Mouse (Mus musculus): ENCODE data around the gene Nampt. TPM values are rescaled to one million over a fixed set of nuclear protein-coding genes. Genes with fewer than 3 reads are reported as not detected.
"Not testable (repeated sequence)": the region's sequence is repeated elsewhere in the genome, so short reads cannot be mapped to it uniquely, and the experiment has no call there.

The Nampt gene
- total RNA-seq, 2 experiments from 2014 or later = 25.6 to 28.0 TPM

DNA sequence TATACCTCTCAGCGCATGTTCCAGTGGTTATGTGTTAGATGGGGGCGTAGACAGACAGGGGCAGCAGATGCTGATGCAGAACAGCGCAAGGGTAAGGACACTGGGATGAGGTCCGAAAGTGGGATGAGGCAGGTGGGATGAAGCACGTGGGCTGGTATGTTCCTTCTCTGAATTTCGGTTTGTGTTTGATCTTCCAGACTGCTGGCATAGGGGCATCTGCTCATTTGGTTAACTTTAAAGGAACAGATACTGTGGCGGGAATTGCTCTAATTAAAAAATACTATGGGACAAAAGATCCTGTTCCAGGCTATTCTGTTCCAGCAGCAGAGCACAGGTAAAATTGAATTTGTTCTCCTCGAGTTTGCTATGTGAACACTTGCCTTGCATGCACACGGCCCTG, 19.6 kb downstream of the Nampt start:
- DNase-seq (ENCODE audit: low spot score in 2 of 2) = no peak

GRCm38 (mm10) chr12:32841442-32841900, 22.1 kb downstream of the Nampt start:
- no peak for DNase-seq (ENCODE audit: low spot score in 2 of 2)

DNA sequence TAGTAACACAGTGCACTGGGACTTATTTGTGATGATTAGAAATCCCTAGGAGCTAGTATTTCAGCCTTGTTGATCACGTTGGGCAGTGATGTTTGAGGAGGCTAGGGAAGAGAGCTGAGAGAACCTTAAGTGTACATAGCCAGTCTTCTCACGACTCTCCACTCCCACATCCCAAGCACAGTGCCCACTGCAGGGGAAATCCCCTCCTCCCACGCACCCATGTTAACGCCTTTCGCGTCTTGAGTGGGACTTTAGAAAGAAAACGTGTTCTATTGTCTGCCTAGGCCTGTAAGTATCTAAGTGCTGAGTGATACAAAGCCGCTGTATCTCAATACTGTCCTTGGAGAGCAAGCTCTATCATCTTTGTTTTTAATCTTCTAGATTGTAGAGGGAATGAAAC, 27.0 kb downstream of the Nampt start:
- no peak for DNase-seq (ENCODE audit: low spot score in 2 of 2)

DNA sequence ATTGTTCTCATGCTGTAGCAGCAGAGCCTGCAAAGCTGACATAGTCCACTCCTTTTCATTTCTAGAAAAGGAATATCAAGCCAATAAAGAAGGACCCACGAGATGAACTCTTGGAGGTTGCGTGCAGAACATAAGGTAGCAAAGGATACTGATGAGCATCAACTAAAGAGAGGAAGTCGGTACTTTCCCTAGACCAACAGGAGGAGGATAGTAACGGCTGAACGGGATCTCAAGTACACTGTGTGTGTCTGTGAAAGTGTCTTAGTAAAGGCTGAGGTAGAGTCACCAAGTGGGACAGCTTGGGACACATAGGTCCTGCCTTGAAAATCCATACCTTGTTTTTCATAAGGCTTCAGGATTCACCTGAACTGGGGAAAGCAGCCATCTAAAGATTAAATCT, 34.4 kb downstream of the Nampt start:
- DNase-seq (ENCODE audit: low spot score in 2 of 2) = no peak

DNA sequence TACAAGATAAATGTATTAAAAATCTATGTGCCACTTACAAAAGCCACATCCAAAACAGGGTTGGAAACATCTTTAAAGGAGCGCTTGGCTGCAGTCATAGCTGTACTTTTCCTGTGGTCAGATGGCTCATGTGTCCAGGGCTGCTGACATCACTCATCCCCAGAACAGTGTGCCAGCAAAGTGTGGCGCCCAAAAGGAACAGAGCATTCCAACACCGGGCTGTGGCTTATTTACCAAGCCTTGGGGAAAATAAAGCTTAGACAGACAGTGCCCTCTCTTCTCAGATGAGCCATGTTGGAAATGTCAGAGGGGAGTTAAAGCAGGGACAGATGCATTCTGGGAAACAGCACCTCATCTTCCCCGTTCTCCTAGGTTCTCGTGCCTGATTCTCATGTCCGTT, 35.5 kb downstream of the Nampt start:
- DNase-seq (ENCODE audit: low spot score in 2 of 2) = no peak

- no peak for DNase-seq (ENCODE audit: low spot score in 2 of 2)
These were observed 36.1 kb downstream of the Nampt start for GRCm38 (mm10) chr12:32855398-32855797.

- DNase-seq (ENCODE audit: low spot score in 2 of 2) = no peak
These were observed 37.6 kb downstream of the Nampt start for GRCm38 (mm10) chr12:32856707-32857511.

- DNase-seq (ENCODE audit: low spot score in 2 of 2) = no peak
These were observed 39.1 kb downstream of the Nampt start for GRCm38 (mm10) chr12:32858444-32858843.

DNA sequence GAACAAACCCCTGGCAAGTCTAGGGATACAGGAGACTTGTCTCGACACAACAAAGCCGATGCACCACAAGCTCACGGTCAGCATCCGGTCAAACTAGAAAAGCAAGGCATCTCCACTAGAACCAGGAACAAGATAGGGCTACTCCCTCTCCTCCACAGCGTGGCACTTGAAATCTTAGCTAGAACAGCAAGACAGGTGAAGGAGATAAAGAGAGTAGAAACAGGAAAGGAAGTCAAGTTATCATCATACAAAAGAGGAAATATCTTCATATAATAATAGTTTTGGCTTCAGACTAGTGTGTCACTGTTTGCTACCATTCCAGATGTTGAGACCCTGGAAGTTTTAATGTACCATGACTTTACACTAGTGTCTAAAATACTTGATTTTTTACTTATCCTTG, 41.5 kb downstream of the Nampt start:
- DNase-seq (ENCODE audit: low spot score in 2 of 2) = no peak

GRCm38 (mm10) chr12:32870815-32871214, 51.5 kb downstream of the Nampt start:
- DNase-seq (ENCODE audit: low spot score in 2 of 2) = no peak

GRCm38 (mm10) chr12:32877500-32877899, 58.2 kb downstream of the Nampt start:
- DNase-seq (ENCODE audit: low spot score in 2 of 2) = no peak

DNA sequence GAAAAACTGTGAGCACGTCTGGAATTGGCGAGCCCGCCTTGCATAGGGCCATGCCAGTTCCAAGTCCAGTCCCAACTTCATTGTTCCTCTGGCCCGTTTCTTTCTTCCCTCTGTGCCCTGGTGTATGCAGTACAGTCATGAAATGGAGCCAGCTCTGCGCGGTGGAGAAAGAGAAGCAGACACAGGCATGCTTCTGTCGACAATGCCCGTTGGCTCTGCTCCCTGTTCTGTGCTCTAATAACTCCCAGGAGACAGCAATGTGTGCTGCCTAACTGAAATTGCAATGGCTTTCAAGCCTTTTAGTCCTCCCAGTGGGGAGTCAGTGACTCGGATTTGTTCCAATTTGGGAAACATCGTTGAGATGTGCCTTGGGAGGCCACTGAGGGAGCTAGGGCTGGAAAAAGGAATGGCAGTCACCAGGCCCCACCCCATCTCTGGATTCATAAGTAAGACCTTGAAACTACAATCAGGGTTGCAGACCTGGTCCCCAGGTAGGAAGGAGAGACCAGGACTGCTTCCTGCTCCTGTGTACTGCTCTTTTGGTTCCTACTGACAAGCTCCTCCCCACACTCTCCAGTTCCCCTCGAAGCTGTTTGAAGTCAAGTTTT, 58.7 kb downstream of the Nampt start:
- no peak for DNase-seq (ENCODE audit: low spot score in 2 of 2)

DNA sequence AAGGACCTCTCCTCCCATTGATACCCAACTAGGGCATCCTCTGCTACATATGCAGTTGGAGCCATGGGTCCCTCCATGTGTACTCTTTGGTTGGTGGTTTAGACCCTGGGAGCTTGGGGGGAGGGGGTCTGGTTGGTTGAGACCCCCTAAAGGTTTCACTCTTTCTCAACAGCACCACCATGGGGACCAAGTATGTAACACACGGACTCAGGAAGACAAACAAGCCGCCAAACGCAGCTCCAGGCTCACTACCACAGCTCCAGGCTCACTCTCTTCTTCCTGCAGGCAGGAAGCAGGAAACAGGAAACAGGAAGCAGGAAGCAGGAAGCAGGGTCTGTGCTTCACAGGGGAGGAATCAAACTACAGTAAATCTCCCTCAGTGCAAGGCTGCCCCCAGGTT, 60.0 kb downstream of the Nampt start:
- DNase-seq (ENCODE audit: low spot score in 2 of 2) = no peak

GRCm38 (mm10) chr12:32884356-32884755, 65.0 kb downstream of the Nampt start:
- no peak for DNase-seq (ENCODE audit: low spot score in 2 of 2)

- DNase-seq (ENCODE audit: low spot score in 2 of 2) = no peak
These were observed 65.7 kb downstream of the Nampt start for GRCm38 (mm10) chr12:32885041-32885440.

GRCm38 (mm10) chr12:32886353-32886752, 67.0 kb downstream of the Nampt start:
- DNase-seq (ENCODE audit: low spot score in 2 of 2) = no peak

- DNase-seq (ENCODE audit: low spot score in 2 of 2) = no peak
These were observed 68.9 kb downstream of the Nampt start for GRCm38 (mm10) chr12:32888226-32888625.

DNA sequence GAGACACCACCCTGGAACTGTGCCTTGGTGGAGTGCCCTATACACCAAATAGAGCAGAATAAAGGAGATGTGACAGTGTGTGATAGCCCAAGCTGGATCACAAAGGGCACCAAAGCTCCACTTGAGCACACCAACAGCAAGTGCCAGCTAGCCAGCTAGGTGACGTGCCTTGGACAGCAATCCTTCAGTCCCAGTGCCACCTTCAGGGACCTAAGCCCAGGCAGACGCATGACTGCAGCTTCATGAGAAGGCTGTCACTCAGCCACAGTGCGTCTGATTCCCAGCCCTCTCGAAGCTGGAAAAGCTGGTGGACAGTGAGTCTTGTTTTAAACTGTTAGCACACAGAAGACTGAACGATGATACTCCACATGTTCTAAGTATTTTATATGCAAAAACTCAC, 70.5 kb downstream of the Nampt start:
- no peak for DNase-seq (ENCODE audit: low spot score in 2 of 2)

GRCm38 (mm10) chr12:32890455-32890854, 71.1 kb downstream of the Nampt start:
- no peak for DNase-seq (ENCODE audit: low spot score in 2 of 2)

- DNase-seq (ENCODE audit: low spot score in 2 of 2) = not testable (repeated sequence)
These were observed 71.9 kb downstream of the Nampt start for GRCm38 (mm10) chr12:32891271-32891670.

- no peak for DNase-seq (ENCODE audit: low spot score in 2 of 2)
These were observed 73.9 kb downstream of the Nampt start for GRCm38 (mm10) chr12:32893212-32893611.

DNA sequence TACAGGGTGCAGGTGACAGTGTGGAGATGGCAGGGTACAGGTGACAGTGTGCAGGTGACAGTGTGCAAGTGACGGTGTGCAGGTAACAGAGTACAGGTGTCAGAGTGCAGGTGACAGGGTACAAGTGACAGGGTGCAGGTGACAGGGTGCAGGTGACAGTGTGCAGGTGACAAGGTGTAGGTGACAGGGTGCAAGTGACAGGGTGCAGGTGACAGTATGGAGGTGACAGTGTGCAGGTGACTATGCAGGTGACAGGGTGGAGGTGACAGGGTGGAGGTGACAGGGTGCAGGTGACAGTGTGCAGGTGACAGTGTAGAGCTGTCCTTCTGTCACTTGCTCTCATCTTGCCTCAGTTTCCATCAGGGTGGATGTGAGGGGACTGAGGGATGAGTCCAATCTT, 76.5 kb downstream of the Nampt start:
- no peak for DNase-seq (ENCODE audit: low spot score in 2 of 2)

- peak in 1 of 2 experiments; percentile 31 for DNase-seq (ENCODE audit: low spot score in 2 of 2)
These were observed 77.2 kb downstream of the Nampt start for GRCm38 (mm10) chr12:32896496-32896895.

Measured in gastrocnemius, postnatal 4 days (tissue).